Mouse (Mus musculus): Measurements from ENCODE around the gene Rps25. TPM values are rescaled to one million over a fixed set of nuclear protein-coding genes. Genes with fewer than 3 reads are reported as not detected.
"Not testable (repeated sequence)": the region's sequence is repeated elsewhere in the genome, so short reads cannot be mapped to it uniquely, and the experiment has no call there.

Gene Rps25
- 100 to 1,000 TPM; 854 to 938 (median 914) TPM for total RNA-seq (2022)

DNA sequence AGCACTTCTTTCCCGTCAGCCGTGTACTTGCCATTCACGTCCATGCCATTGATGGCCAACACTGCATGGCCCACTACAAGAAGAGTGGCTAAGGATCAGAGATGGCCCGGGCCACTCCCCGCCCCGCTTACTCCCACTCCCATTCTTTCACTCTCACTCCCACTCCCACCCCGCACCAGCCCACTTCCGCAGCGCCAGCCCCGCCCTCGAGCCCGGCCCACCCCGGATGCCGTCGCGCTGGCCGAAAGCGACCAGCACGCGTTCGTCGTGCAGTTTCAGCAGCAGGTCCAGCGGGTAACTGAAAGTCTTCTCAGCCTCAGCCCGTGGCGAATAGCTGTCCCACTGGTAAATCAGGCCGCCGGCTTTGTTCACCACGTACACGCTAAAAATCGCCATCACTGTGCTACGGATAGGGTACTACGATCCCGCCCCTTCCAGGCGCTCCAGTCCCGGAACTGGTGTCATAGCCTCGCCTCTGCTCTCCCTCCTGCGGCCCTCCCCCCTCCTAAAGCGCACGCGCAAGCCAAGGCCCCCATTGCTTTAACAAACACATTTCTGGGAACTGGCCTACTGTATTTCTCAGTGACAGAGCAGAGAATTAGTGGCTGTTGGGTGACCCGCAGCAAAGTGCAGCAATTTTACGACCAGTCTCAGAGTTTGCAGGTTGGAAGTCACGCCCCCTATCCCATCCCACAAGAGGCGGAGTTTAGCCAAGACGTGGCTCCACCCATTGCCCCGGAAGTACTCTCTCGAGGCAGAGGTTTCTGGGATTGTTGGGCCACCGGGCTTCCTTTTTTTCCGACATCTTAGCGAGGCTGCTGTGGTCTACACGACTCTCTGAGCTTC, at the start of gene Rps25, which contains the start of gene Trappc4:
TSS of gene Rps25 (plus strand) at position 234 of the 846 bp plus-strand sequence.
TSS of gene Trappc4 (minus strand) at position 695 of the 846 bp plus-strand sequence.
- DNase-seq (ENCODE audit: low spot score in 2 of 2): peak; percentile 84 to 86

DNA sequence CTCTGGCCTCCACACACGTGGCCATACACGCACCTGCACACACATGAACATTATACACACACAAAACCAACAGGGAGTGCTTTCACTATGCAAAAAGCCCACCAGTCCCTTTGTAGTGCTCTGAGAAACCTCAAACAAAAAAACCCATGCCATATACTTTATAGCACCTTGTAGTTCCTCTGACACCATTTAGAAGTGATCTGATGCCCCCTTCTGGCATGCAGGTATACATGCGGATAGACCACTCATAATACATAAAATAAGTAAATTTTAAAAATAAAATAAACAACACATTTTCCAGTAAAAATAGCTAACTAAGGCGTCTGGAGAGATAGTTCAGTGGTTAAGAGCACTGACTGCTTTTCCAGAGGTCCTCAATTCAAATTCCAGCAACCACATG, 49.7 kb upstream of the Rps25 start:
- no peak for DNase-seq (ENCODE audit: low spot score in 2 of 2)

DNA sequence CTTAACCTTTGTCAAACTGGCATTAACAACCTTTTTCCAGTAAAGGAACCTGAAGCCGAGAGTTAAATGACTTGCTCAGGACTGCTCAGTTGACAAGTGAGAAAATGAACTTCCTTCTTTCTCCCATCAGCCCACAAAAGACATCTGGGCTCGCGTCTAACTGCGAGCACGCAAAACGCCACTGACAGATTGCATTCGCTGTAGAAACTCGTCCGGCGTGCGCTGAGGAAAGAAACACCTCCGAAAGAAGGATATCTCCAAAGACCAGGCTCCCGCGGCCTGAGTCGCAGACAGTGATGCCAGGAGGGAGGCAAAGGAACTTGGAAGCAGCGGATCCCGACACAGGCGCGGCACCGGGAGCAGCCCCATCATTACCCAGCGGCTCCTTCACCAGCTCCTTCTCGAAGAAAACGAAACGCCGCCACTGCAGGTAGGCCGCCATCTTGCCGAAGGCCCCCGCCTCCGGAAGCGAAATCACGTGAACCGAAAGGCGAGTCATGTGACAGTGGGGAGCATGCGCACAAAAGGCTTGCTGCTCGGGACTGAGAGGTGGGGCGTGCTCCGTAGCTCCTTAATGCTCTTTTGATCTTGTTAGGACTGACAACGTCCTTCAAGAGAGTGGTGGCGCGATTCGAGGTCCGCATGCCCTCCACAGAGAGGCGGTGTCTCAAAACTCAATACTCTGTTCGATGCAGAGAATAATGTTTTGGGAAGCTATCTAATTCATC, 45.6 kb upstream of the Rps25 start, which contains the start of gene Vps11:
TSS of gene Vps11 (minus strand) at position 481 of the 728 bp plus-strand sequence.
- DNase-seq (ENCODE audit: low spot score in 2 of 2): peak; percentile 86 to 92

DNA sequence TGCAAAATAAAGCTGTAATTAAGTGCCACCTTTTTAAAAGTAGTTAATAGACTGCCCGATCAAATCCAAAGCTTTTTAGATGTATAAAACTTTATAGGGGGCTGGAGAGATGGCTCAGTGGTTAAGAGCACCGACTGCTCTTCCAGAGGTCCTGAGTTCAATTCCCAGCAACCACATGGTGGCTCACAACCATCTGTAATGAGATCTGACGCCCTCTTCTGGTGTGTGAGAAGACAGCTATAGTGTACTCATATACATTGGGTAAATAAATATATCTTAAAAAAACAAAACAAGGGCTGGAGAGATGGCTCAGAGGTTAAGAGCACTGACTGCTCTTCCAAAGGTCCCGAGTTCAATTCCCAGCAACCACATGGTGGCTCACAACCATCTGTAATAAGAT, 45.0 kb upstream of the Rps25 start:
- DNase-seq (ENCODE audit: low spot score in 2 of 2): not testable (repeated sequence)

DNA sequence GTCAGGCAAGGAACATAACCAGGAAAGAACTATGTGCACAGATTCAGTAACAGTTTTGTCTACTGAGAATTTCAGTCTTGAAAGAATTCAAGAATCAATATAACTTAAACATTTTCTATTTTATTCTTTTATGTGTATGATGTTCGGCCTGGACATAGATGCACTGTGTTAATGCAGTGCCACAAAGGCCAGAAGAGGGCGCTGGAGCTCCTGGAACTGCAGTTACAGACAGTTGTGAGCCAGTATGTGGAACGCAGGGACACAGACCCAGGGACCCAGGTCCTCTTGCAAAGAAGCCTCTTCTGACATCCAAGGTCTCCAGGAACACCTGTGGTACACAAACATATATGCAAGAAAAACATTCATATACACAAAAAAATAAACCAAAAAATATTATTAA, 42.5 kb upstream of the Rps25 start:
- DNase-seq (ENCODE audit: low spot score in 2 of 2): no peak

DNA sequence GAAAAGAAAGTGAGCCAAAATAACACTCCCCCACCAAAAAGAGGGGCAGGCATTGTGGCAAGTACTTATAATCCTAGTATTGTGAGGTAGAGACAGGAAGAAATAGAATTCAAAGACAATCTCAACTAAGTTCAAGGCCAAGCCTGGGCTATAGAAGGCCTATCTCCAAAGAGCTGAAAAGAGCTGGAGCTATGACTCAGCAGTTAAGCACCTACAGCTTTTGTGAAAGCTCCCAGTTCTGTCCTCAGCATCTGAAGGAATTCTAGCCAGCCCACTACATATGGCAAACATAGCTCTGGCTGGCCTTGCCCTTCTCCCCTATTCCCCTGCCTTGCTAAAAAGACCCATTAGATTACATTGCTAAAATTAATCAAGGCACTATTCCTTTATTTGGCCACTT, 33.6 kb upstream of the Rps25 start:
- DNase-seq (ENCODE audit: low spot score in 2 of 2): no peak

DNA sequence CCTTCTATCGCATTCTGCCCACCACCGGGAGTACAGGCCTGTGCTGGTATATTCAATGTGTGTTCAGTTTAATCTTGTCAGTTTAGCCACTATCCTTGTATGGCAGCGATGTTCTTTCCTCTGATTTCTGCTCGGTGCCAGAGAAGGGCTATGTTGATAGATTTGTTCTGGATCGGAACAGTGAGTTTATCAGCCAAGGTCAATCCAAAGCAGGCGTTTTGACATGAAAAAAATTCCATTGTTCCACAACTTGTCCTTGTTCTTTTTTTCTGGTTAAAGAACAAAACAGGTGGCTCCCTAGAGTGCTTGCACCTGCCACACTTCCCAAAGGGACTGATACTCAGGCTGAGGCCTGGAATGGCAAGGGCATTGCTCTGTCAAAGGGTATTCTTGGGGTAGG, 30.8 kb upstream of the Rps25 start:
- DNase-seq (ENCODE audit: low spot score in 2 of 2): no peak

DNA sequence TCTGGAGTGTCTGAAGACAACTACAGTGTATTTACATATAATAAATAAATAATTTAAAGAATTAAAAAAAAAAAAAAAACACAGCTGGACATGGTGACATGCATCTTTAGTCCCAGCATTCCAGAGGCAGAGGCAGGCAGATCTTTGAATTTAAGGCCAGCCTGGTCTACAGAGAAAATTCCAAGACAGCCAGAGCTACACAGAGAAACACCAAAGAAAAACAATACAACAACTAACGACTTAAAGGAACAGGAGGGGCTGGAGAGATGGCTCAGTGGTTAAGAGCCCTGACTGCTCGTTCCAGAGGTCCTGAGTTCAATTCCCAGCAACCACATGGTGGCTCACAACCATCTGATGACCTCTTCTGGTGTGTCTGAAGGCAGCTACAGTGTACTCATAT, 29.6 kb upstream of the Rps25 start:
- not testable (repeated sequence) for DNase-seq (ENCODE audit: low spot score in 2 of 2)

DNA sequence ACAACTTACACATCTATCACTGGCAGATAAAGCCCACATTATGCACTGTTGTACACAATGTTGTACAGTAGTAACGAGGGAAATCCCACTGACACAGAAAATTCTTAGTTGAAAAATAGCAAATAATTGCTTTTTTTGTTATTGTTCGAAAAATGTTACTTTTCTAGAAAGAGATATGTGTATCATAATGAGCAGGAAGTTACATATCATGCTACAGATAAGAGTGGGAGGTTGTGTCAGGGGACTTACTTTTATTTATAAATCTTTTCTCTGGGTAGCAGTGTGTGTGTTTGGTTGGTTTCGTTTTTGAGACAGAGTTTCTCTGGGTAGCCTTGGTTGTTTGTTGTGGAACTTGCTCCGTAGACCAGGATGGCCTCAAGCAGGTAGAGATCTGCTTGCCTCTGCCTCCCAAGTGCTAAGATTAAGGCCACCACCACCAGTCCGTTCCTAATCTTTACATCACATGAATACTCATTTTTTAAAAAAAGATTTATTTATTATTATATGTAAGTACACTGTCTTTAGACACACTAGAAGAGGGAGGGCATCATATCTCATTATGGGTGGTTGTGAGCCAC, 28.7 kb upstream of the Rps25 start:
- DNase-seq (ENCODE audit: low spot score in 2 of 2): no peak

DNA sequence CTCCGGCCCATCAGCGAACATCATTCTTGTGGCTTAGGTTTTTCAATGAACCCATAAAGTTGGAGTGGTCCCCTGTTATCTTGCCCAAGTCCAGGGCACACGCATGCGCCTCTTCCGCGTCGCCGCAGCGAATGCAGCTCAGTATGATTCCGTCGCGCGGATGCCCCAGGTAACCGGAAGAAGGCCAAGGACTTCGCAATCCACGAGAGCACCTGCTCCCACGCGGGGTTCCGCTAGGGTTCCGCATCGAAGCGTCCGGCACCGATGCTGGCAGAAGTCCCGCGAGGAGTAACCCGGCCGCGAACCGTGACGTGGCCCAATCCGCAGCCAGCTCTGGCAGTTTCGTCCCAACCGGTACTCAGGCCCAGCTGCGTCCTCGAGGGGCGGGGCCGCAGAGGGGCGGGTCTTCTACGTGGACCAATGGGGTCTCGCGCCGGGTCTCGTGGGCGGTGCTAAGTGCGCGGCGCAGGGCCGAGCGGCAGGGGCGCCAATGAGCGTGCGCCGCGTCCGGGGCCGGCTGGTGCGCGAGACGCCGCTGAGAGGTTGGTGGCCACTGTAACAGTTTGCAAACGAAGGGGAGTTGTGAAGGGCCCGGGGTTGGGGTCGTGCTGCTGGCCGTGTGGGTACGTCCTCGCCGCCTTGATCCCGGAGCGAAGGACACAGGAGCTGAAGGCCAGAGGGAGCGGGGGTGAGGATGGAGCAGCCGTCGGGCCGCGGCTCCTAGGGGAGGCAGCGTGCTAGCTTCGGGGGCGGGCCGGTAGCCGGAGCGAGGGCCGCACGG, 27.7 kb upstream of the Rps25 start, which contains the start of gene Hyou1:
TSS of gene Hyou1 (plus strand) at position 437 of the 781 bp plus-strand sequence.
- DNase-seq (ENCODE audit: low spot score in 2 of 2): peak; percentile 99

DNA sequence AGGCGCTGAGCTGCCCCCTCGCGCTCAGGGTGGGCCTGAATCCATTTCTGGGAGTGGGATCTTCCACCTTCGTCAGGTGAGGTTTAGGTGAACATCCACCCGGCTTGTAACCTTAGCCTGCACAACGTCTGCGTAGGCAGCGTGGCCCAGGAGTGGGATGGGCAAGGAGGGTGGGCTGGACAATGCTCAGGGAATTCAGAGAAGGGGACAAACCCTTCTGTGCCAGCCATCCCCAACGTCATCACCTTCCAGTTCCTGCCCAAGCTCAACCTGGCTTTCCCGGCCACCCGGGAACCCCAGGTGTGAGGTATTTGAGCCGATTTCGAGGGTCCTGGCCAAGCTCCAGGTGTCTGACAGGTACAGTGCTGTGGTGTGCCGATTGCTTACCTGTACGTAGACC, 27.1 kb upstream of the Rps25 start:
- peak in 1 of 2 experiments; percentile 24 for DNase-seq (ENCODE audit: low spot score in 2 of 2)

DNA sequence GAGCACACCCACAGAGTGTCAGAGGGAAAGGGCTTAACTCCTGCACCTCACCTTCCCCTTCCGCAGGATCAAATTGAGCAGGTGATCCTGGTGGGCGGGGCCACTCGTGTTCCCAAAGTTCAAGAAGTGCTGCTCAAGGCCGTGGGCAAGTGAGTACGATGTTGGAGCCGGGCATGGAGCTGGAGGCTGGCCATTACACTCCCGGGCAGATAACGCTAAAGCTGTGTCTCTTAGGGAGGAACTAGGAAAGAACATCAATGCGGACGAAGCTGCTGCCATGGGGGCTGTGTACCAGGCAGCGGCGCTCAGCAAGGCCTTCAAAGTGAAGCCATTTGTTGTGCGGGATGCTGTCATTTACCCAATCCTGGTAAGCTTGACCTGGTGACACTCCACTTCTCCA, 22.3 kb upstream of the Rps25 start:
- no peak for DNase-seq (ENCODE audit: low spot score in 2 of 2)

DNA sequence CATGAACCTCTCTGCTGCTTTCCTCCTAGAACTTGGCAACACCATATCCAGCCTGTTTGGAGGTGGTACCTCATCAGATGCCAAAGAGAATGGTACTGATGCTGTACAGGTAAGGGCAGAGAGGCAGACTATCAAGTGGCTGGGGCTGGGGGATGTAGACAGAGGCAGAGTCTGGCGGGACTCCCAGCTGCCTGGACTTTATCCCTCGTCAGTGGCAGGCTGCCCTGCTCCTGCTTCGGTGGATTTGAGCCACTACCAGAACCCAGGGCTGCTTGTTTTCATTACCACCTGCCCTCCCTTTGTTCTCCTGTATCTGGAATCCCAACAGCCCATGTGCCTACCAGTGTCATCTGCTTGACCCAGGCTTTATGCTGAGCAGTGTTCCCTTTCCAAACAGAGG, 19.7 kb upstream of the Rps25 start:
- DNase-seq (ENCODE audit: low spot score in 2 of 2): no peak

DNA sequence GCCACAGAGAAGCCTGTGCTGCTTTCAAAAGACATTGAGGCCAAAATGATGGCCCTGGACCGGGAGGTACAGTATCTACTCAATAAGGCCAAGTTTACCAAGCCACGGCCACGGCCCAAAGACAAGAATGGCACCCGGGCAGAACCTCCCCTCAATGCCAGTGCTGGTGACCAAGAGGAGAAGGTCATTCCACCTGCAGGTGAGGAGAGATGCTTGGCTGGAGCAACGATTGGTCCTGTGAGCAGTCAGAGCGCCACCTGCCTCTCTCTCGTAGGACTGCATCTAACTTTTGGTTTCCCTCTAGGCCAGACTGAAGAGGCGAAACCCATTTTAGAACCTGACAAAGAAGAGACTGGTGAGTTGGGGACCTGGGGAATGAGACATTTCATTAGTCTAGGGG, 17.7 kb upstream of the Rps25 start:
- no peak for DNase-seq (ENCODE audit: low spot score in 2 of 2)

DNA sequence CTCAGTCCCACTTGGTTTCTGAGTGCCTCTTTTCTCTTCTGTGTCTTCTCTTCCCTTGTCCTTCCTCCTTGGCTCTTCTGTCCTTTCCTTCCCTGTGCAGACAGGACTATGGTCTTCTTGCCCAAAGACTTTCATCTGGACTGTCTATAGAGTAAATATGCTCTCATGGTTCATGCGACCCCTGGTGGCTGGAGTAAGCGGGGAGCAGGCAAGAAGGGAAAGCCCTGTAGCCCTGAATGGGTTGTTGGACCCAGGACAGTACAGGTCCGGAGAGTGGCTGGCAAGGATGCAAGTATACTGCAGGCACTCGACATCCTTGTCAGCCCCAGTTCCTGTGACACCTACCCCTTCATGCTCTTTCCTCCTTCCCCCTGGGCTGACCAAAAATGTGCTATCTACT, 15.5 kb upstream of the Rps25 start:
- peak; percentile 54 to 62 for DNase-seq (ENCODE audit: low spot score in 2 of 2)

DNA sequence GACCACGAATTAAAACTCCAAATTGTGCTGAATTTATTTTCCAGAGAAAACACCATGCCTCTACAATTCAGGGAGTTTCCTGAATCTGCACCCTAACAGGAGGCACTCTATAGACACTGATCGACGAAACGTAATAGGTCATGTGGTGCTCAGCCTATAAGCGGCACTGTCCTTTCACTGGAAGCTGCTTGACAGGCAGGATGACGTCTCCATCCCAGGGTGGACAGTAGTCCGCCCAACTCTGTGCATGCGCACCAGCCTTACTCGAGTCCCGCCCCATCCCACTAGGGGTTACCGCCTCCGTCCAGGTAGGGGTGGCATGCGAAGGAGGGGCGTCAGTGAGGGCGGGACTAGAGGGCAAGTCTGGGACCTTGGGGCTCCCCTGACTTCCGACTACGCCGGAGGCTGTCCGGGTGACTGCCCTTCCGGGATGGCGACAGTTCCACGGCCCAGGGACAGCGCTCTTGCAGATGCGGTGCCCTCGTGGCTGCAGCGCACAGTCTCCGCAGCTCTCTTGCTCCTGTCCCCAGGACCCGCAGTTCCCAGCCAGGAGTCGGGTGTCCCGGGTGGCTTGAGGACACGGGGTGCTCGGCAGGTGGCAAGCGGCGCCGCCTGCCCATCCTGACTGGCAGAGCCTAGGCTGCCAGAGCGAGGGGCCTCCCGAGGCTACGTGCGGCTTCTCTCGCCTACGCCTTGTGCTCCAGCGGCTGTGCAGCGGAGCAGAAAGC, 10.1 kb upstream of the Rps25 start, which contains the start of gene Slc37a4:
TSS of gene Slc37a4 (plus strand) at position 169 of the 728 bp plus-strand sequence.
- peak; percentile 86 to 94 for DNase-seq (ENCODE audit: low spot score in 2 of 2)

DNA sequence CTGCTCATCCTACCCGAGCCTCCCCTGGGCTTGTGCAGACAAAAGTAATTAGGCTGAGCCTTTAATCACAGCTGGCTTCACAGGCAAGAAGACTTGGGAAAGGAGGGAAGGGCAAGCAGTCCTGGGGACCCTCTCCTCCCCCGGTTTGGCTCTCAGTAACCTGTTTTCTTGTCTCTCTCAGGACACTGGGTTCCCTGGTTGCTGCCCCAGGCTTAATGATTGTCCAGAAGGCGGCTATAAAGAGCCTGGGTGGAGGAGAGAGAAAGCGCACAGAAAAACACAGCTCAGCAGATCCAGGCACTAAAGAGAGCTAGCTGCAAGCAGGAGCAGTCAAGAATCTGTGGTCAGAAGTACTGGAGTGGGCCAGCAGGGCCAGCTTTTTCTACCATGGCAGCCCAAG, 8.9 kb upstream of the Rps25 start:
- peak in 1 of 2 experiments; percentile 27 for DNase-seq (ENCODE audit: low spot score in 2 of 2)

DNA sequence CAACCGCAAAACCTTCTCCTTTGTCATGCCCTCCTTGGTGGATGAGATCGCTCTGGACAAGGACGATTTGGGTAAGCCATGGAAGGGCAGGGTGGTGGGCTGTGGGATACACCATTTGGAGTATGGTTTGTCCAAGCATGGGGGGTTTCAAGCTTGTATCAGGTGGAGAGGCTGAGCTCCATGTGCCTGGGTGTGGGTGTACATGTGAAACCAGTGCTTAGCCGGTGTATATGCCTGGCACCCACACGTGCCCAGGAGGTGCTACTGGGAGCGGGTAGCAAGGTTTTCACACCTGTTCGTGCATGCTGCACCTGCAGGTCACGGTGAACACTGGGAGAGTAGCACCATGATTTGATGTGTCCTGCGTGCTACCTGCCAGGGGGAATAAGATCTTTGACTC, 8.4 kb upstream of the Rps25 start:
- DNase-seq (ENCODE audit: low spot score in 2 of 2): peak in 1 of 2 experiments; percentile 22

DNA sequence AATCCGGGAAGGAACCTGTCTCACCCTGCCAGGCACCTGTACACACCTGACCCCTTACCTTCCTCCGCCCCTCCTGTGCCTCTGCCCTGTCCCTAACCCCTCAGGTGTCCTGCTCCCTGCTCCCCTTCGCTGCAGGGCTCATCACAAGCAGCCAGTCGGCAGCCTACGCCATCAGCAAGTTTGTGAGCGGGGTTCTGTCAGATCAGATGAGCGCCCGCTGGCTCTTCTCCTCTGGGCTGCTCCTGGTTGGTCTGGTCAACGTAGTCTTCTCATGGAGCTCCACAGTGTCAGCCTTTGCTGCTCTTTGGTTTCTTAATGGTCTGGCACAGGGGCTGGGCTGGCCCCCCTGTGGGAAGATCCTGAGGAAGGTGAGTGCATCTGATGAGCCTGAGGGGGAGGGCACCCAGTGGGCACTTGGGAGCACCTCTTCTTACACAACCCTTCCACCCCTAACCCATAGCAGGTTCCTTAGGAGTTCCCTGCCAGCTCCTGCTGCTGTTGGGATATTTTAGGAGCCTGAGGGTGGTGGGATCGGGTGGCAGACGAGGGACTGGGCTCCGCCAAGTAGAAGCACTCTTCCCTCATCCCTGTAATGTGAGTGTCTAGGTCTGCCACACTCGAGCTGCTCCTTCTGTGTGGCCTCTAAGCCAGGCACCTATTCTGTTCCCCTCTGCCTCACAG, 7.7 kb upstream of the Rps25 start:
- peak; percentile 46 to 78 for DNase-seq (ENCODE audit: low spot score in 2 of 2)

DNA sequence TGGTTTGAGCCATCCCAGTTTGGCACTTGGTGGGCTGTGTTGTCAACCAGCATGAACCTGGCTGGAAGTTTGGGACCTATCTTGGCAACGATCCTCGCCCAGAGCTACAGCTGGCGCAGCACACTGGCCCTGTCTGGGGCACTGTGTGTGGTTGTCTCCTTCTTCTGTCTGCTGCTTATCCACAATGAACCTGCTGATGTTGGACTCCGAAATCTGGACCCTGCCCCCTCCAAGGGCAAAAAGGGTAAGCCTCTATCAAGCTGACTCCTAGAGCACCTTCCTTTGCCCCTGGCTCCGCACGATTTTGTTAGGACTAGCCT, 7.2 kb upstream of the Rps25 start:
- no peak for DNase-seq (ENCODE audit: low spot score in 2 of 2)

Measured in gastrocnemius, adult 8-10 months (tissue).